Mouse (Mus musculus): ENCODE measurements around the gene Mtcl1.
A peak's percentile ranks its signal among the peaks of the same experiment; 100 is the strongest.

Gene Mtcl1

GRCm38 (mm10) chr17:66358026-66358978, 91.2 kb downstream of the Mtcl1 start:
- no peak for DNase-seq

- DNase-seq = no peak
These were observed 92.2 kb downstream of the Mtcl1 start for GRCm38 (mm10) chr17:66357171-66358025.

GRCm38 (mm10) chr17:66353907-66354306, 95.6 kb downstream of the Mtcl1 start:
- no peak for DNase-seq

GRCm38 (mm10) chr17:66352847-66353643, 96.5 kb downstream of the Mtcl1 start:
- DNase-seq = no peak

- no peak for DNase-seq
These were observed 97.3 kb downstream of the Mtcl1 start for GRCm38 (mm10) chr17:66352219-66352618.

GRCm38 (mm10) chr17:66350689-66351088, 98.9 kb downstream of the Mtcl1 start:
- no peak for DNase-seq

- DNase-seq = peak; percentile 34
These were observed 99.4 kb downstream of the Mtcl1 start for GRCm38 (mm10) chr17:66350127-66350526.

GRCm38 (mm10) chr17:66346378-66346777, 103.2 kb downstream of the Mtcl1 start:
- no peak for DNase-seq

- no peak for DNase-seq
These were observed 103.9 kb downstream of the Mtcl1 start for GRCm38 (mm10) chr17:66345680-66346079.

- DNase-seq = no peak
These were observed 106.6 kb downstream of the Mtcl1 start for GRCm38 (mm10) chr17:66342932-66343331.

GRCm38 (mm10) chr17:66341670-66342069, 107.9 kb downstream of the Mtcl1 start:
- no peak for DNase-seq

GRCm38 (mm10) chr17:66340798-66341197, 108.8 kb downstream of the Mtcl1 start:
- no peak for DNase-seq

GRCm38 (mm10) chr17:66337929-66338328, 111.6 kb downstream of the Mtcl1 start:
- DNase-seq = no peak

- DNase-seq = no peak
These were observed 114.0 kb downstream of the Mtcl1 start for GRCm38 (mm10) chr17:66335568-66335967.

- DNase-seq = no peak
These were observed 114.7 kb downstream of the Mtcl1 start for GRCm38 (mm10) chr17:66334894-66335293.

GRCm38 (mm10) chr17:66331207-66331606, 118.3 kb downstream of the Mtcl1 start:
- no peak for DNase-seq

GRCm38 (mm10) chr17:66326552-66327045, 123.0 kb downstream of the Mtcl1 start:
- no peak for DNase-seq

- DNase-seq = no peak
These were observed 123.4 kb downstream of the Mtcl1 start for GRCm38 (mm10) chr17:66326204-66326545.

GRCm38 (mm10) chr17:66325440-66326203, 123.9 kb downstream of the Mtcl1 start:
- no peak for DNase-seq

GRCm38 (mm10) chr17:66324836-66325235, 124.7 kb downstream of the Mtcl1 start:
- DNase-seq = no peak

GRCm38 (mm10) chr17:66322646-66323255, 126.8 kb downstream of the Mtcl1 start:
- DNase-seq = no peak

Measured in embryo, embryonic 11 days (tissue).